Mouse (Mus musculus): ENCODE measurements at regions not wholly inside any gene's neighbourhood (a gene's known extent, or its start where the extent isn't known, plus 50 kb on each side); places are given as distances from the start of the nearest gene placed in this dataset.

DNA sequence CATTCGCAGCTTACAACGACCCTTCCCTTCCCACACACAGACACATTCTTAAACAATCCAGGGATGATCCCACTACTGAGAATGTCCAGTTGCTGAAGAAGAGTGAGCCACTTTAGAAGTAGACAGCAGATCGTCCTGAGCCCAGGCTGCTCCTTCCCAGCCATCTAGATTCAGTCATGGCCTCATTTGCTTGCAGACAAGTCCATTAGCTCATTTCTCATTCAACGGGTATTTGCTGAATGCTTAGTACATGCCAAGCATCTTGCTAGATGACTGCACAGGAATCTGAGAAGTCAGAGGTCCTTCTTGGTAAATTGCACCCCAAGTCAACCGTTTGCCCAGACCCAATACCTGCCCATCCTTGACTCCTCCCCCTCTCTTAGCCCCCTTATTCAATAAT, 57.8 kb downstream of the Ier5 start:
- no peak for DNase-seq (ENCODE audit: low read depth)

DNA sequence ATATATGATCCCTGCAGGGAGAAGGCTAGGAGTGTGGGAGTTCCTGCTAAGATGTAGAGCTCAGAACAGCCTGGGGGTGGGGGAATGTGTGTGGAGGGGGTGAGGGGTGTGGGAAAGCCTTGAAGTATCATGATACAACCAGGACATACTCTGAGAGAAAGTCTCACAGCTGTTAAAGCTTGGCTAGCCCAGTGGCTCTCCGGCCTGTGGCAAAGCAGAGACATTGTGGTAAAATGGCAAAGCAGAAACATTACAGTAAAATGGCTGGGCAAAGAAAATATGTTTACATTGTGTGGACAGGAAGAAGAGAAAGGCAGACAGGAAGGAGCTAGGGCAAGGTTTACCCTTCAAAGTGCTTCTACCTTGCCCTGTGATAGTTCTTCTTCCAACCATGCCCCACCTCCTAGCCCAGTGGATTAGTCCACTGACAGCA, 58.5 kb downstream of the Ier5 start:
- DNase-seq (ENCODE audit: low read depth), result peak; percentile 63

DNA sequence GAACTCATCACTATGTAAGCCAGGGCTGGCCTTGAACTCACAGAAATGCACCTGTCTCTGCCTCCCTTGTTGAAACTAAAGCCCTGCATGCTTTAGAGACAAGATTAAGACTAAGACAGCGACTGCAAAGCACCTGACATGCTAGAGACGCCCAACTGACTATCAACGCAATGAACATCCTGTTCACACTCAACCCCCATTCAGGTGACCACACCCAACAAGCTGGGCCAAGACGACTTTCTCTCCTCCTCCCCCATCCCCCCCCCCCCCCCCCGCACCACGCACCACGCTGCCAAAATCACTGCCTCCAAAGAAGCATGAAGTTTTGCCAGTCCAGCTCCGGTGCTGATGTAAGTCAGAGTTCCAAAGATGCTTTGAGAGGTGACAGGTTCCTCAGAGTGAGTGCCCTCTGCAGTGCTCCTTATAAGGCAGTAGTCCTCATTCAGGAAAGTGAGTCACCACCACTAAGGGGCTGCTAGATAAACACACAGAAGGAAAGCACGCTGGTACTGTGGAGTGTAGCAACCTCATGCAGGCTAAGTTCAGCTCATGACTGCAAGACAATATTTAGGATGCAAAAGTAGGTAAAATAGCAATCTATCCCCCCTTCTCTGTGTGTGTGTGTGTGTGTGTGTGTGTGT, 59.2 kb downstream of the Ier5 start:
- peak; percentile 85 for DNase-seq (ENCODE audit: low read depth)

DNA sequence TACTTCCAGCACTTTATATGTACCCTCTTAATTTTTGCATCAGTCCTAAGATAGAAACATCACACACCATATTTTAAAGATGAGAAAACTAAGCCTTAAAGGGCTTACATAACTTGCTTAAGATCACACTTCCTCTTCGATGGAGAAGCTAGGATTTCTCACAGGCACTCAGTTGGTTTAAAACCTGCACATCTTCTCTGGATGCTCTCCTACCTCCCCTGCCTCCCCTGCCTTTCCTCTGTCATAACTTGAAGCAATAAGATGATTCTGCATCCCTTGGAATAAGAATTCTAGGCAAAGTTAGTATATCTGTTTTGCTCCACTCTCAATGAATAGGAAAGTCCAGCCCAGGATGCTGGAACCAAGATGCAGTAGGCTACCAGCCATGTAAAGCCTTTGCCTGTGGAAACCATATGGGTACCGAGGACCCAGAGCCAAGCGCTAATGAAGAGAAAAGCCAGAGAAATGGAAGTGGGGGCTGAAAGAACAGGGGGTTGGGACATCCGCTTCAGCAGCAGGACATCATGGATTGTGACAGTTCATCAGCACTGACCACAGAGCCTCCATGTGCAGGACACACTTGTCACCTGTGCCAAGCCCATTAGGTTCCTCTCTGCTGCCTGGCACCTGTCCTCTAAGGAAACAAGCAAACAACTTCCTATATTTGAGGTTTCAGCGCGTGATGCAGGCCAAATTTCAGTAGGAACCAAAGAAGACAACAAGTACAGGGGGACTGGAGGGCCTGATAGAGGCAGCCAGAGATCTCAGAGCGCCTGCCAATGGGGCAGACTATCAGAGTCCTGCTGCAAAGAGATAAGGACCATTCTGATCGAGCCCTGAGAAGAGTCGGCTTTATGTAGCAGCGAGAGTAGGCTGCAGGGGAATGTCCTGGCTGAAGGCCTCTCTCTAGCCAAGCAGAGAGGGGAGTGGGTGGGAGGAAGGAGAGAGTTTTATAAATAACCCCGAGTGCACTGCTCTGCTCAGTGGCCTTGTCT, 60.5 kb downstream of the Ier5 start:
- DNase-seq (ENCODE audit: low read depth), result no peak

DNA sequence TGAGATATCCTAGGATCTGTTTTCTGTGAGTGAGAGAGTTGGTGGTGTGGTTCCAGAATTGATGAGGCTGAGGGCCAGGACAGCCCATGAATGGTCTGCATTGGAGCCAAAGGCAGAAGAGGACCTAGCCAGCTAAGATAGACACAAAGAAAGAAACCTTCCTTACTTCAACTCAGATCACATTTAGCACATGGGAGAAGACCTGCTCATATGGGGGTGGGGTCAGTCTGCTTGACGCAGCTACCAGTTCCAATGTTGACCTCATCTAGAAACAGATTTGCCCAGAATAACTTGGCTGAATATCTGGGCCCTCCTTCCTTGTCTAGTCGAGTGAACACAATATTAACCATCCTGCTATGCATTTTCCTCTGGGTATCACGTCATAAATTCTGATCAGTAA, 62.0 kb downstream of the Ier5 start:
- DNase-seq (ENCODE audit: low read depth), result no peak

DNA sequence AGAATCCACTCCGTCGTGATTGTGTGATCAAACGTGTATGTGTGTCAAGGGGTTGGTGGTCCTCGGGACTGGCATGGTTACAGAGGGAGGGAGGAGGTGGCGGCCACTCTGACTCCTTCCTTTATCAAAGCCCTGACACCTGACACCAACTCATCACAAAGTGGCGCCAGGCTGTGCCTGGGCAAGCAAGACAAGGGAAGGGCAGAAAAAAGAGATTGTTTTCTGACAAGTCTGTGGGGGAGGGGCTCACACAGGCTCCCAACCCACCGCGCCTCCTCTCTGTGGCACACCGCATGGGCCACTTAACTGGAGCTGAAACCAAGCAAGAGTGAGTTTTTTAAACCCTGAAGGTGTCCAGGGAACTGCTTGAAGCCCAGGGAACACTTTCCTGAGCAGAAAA, 68.5 kb downstream of the Ier5 start:
- DNase-seq (ENCODE audit: low read depth), result no peak

DNA sequence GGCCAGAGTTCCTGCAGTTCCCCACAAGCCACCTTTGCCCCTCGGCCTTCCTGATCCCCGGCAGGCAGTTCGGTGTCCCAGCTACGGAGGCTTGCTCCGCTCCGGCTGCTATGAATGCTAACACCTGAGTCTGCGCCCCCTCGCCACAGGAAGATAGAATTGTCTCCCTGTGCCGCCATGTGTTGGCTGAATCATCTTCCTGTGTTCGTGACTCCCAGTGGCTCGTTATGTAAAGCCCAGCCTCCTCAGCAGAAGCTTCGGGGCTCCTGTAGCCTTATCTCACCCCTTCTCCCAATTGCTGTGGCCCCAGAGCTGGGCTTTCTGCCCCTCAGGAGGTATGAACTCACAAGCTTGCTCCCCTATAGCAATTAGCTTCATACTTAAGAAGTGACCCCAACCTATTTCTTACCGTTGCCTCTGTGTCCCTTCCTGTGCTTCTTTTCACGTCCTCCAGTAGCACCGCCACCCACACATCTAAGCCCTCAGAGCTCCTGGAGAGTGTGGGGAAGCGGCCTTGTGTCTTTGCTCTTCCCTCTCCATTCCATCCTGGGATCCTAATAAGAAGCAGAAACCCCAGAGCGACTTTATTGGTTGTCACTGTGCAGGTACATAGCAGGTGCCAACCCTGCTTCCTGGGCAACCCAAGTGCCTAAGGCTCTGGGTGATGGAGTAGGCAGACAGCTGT, 70.1 kb downstream of the Ier5 start:
- no peak for DNase-seq (ENCODE audit: low read depth)

DNA sequence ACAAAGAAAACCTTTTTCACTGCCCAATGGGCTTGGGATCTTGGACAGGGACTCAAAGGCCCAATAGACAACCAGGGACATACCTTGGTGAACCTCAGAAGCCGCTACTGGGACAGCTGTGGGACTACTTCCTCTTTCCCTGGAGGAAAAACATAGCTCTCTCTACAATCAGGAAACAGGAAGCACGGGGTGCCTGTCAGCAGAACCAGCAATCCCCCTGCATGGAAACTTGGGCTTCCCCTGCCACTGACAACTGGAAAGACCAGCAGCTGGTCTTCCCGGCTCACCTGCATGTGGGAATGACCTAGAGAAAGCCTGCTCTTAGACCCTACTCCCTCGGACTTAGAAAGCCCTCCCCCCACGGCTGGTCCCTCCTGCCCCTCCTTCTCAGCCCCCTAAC, 70.7 kb downstream of the Ier5 start:
- DNase-seq (ENCODE audit: low read depth), result no peak

DNA sequence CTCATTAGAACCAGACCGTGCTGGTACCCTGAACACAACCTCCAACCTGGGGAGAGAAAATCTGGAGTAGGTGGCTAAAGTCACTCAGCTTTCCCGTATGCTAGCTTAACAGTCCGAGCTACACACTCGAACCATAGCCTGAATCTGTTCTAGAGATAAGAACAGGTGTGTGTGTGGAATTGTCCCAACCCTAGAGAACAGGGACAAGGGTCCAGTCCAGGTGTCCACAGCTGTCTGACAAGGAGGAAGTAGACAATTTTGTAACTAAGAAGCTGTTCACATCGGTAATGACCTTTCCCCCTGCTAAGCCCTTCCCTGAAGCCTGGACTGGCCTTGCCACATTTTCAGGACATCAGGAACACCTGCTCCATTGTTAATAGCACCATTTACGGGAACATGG, 71.3 kb downstream of the Ier5 start:
- DNase-seq (ENCODE audit: low read depth), result no peak

DNA sequence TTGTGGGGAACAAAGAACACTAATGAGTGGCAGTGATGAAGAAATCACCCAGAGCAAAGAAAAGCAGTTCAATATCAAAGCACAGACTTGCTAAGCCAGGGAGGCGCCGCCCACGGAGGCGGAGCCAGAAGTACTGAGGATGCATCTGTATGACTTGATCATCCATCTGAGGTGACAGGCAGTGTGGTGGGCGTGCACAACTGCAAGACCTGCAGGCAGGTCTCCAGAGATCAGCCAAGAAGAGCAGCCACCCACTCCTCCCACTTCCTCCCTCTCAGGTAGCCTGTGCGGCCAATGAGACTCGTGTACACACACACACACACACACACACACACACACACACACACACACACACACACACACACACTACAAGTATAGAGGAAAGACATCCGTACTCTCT, 71.9 kb downstream of the Ier5 start:
- DNase-seq (ENCODE audit: low read depth), result peak; percentile 33

DNA sequence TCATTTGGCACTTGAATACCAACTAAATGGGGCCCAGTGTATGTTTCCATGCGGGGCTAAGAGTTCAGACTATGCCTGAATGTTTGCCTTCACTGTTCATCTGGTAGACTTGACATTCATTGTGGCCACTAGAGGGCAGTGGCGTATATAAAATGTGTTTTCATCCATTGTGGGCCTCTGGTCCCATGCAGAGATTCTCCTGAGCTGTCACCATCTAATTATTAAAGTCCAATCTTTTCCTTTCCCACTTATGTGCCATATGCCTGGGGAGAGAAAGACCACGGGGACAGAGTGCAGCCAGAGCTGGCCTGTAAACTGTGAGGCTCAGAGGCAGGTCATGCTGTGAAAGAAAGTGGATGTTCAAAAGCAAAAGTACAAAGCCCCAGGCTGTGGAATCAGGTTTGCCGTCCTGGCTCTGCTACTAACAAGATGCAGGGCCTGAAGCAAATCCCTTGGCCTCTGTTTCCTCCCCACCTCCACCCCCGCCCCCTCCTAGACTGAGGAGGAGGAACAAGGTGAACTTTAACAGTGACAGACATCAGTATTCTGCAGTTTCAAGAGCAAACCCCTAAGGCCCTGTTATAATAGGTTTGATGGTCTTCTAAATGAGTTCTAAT, 73.5 kb downstream of the Ier5 start:
- peak; percentile 93 for DNase-seq (ENCODE audit: low read depth)

DNA sequence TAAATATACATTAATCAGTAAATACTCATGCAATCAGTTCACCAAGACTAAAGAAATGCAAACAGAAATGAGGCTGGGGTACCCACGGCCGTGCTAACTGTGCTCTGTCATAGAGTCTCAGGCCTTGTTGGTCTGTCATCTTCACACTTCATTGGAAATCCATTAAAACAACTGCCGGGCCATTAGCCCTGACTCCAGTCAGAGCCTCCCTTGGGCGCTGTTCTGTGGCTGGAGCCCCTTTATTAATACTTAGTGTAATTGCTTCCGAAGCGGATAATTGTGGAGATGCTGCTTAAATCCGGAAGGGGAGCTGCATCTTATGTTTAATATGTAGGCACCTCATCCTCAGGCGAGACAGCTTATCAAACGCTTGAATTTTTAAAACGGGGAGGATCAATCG, 76.1 kb downstream of the Ier5 start:
- no peak for DNase-seq (ENCODE audit: low read depth)

DNA sequence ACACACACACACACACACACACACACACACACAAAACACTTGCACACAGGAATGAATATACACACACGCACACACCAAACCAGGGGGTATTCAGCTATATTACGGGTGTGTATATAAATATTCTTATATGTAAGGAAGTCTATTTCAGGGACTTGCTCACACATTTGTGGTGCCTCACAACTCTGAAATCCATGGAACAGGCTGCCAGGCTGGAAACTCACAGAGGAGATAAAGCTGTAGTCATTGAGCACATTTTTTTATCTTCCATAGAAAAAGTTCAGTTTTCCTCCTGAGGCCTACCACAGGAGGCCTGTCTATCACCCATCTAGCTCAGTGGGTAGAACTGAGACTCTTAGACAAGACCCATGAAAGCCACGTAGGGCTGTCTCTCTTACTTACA, 83.8 kb downstream of the Ier5 start:
- DNase-seq (ENCODE audit: low read depth), result no peak

DNA sequence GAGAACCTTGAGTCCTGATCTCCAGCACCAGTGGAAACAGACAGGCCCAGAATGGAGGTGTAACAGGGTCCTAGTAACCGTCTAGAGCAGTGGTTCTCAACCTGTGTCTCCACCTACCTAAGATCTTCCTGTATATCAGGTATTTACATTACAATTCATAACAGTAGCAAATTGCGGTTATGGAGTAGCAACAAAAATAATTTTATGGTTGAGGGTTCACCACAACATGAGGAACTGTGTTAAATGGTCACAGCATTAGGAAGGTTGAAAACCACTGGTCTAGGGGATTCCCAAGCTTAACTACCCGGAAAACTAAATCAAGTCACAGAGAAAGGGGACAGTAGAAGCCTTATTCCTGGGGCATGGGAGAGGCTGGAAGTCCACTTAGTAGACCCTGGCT, 84.5 kb downstream of the Ier5 start:
- DNase-seq (ENCODE audit: low read depth), result no peak

DNA sequence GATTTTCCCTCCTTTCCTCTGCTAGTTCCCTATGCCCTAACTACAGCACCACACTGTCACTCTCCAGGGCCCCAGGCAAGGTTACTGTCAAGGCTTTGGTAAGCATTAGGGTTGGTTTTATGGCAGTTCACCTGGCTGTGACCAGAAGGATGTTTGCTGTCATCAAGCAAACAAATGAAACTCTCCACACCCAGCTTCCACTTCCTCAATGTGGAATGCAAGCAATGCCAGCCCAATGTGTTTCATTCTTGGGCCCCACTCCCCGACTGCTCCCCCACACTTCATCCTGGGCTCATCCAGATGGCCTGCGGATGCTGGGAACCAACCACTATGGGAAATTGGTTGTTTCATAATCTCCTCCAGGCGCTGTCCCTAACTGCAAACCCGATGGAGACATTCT, 85.7 kb downstream of the Ier5 start:
- DNase-seq (ENCODE audit: low read depth), result no peak

DNA sequence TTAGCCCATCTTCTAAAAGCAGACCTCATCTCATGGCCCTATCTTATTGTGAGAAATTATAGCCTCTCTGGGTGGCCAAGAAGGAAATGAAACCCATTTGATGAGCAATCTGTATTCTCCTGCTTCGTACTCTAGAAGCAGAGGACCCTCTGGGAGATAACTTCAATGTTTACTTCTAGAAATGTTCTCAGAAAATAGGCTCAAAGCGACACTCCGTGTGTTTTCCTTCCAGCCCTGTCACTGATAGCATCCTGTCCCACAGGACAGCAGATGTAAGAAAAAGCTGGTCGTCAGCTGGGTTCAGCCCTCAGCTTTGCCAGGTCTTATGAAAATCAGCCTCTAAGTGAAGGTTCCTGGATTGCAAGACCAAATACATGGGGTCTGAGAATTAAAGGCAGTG, 86.1 kb downstream of the Ier5 start:
- no peak for DNase-seq (ENCODE audit: low read depth)

DNA sequence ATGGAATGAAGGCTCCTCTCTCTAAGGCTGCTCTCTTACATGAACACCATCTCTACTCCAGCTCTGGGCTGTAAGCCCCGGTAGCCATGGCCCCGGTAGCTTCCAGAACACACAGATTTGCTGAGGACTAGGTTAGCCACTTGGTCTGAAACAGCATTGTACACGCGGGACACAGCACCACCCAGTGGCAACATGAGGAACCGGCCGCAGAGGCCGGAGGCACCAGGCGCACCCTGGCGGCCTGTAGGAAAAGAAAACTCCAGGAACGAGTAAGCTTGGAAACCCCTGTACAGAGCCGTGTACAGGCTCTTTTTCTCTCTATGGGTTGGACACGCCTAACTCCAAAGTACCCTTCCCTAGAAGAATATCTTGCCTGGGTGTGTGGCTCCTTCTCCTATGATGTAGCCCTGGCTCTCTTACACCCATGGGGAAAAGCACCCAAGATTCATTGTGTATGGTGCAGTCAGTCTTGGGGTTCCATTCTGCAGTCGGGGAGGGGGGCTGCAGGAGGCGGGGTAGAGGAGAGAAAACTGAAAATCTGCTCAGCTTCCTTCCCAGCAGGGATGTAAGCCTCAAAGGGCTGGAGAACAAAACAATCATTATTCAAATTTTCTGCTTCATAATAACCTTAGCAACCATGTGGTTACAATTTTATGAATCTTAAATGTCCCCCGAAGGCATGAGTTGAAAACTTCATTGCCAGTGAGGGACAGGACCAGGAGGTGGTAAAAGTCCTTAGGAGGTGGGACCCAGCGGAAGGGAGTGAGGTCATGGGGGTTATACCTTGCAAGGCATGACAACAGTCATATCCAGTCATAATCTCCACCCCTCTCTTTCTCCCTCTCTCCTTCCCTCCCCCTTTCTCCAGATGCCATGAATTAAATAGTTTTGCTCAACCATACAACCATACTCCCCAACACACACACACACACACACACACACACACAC, 92.6 kb downstream of the Ier5 start:
- peak; percentile 93 for DNase-seq (ENCODE audit: low read depth)

DNA sequence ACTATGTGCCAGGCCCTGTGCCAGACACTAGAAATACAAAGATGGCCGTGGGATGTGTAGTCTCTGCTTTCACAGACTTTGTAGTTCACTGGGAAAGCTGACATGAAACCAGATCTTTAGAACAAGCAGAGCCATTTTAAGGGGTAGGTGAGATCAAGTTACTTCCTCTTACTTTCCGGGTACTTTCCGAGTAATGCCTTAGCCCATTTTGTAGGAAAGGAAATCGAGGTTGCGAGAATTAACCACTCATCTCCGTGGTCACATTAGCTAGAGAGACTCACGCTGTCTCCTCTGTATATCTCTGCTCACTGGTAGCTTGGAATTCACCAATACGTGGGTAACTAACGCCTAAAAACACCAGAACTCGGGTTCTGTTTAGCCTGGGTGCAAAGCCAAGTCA, 93.3 kb downstream of the Ier5 start:
- no peak for DNase-seq (ENCODE audit: low read depth)

DNA sequence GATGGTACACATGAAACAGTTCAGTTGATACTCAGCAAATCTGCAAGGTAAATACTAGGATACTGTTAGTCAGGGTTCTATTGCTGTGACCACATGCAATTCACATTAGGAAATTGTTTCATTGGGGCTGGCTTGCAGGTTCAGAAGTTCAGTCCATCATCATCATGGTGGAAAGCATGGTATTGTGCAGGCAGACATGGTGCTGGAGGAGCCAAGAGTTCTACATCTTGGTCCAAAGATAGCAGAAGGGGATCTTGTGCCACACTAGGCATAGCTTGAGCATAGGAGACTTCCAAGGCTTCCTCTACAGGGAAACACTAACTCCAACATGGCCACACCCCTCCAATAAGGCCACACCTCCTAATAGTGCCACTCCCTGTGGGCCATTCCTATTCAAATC, 99.1 kb downstream of the Ier5 start:
- no peak for DNase-seq (ENCODE audit: low read depth)

DNA sequence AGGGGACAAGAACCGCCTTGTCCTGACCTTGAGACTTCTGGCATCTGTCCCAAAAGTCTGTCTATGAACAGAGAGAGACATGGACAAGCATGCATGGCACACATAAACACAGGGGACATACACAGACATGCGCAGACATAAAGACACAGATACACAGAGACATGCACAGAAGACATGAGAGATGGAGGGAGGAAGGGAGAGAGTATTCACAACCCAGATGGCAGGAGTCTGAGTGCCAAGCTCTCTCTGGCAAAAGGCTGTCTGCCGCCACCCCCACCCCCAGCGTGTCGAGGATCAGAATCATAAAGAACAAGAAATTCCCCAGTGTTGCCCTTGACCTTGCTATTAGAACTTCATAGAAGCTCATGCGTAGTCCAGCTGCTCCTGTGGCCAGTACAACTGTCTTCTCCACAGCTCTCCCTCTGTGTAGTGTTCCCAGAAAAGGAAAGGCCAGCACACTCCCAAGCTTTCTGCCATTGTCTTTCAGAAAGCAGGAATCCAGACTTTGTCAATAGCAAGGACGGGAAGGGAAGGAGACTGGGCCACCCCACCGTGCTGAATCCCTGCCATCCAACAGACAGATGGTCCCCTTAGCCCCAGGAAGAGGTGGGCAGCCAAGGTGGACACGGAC, 99.8 kb downstream of the Ier5 start:
- no peak for DNase-seq (ENCODE audit: low read depth)
